Mouse (Mus musculus) embryonic fibroblast, embryonic 13.5 days (primary cell): ENCODE results near the gene Csrnp1.

Source experiments
- CTCF ChIP-seq: IDR thresholded peaks from 2 replicates; pipeline ENCODE4 v1.5.1; 2011; ENCODE audit warnings: mild to moderate bottlenecking, control low read depth, low read length, moderate library complexity, borderline replicate concordance; ENCODE audit not compliant: insufficient read depth
- POLR2A ChIP-seq: IDR thresholded peaks from 2 replicates; pipeline ENCODE4 v1.6.1; 2011; ENCODE audit warnings: low read depth, mild to moderate bottlenecking, control low read depth, low read length, moderate library complexity

DNA sequence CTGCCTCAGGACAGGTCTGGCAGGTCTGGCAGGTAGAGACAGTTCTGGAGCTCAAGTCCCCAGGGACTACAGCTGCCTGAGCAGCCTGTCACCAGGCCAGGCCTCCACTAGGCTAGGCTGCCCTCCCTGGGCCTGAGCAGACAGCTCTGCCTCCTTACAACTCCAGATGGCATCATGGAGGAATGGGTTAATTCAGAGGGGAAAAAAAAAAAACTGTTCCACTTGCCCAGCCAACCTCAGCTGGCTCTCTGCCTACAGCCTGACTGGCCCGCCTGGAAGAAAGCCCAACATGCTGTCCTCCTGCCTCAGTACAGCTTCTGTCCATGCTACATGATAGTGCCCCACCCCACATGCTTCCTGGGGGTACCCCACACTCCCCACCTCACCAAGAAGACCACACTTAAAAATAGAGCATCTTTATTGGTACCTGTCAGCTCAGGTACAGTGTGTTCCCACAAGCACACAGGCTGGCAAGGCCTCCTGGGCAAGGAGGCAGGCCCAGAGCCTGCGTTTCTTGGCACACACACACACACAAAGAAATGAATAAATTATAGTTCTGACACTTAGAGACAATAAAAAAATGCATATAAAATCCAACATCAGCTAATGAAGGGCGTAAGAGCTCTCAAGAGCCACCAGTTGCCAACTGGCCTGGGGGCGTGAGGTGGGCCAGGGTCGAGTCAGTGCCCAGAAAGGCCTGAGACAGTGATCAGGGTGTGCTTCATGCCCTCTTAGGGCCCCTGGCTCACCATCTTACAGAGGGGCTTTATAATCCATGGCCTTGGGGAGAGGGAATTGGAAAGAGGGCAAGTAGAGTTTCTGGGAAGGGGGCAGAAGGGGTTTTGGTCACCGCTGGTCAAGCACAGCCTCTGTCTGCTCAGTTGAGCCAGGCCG, 13.4 kb downstream of the Csrnp1 start:
- no peak for TF ChIP-seq CTCF
- TF ChIP-seq POLR2A: no peak
